Mouse (Mus musculus) cerebellum, adult 2 months (tissue): ENCODE results near the gene Otud6a.

Experiments used
- CTCF ChIP-seq: fragments of 200-500 bp; IDR thresholded peaks from 2 replicates; pipeline ENCODE4 v1.5.1; 2011; ENCODE audit warnings: low read depth, mild to moderate bottlenecking, control low read depth, low read length, moderate library complexity, borderline replicate concordance; ENCODE audit not compliant: insufficient read depth
- POLR2A ChIP-seq: fragments of 200-500 bp; IDR thresholded peaks from 2 replicates; pipeline ENCODE4 v1.6.1; 2011; ENCODE audit warnings: low read length, control low read depth, borderline replicate concordance; ENCODE audit not compliant: insufficient read depth

GRCm38 (mm10) chrX:100409245-100409644 lies 19.6 kb upstream of the Otud6a start:
- TF ChIP-seq POLR2A, result no peak
- TF ChIP-seq CTCF, result no peak
